In the genomic region with DNA sequence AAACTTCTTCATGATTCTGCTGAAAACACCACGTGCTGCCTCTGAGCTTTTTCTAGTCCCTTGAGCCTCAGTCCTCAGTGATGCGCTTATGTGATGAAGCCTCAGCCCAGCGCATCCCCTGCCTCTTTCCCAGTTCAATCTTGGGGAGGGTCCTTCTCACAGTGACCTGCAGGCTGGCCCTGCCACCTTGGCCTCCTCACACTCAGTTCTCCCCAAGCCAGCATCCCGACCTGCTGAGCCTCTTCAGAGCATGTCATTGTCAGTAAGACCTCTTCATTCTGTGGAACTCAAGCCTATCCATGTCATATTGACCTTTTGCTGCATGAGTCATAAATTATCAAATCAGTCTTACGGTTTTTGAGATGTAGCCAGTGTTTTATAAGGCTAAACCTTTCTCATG, we compare ENCODE assay signal across 32 mouse cellular contexts.
"Had no signal": no experiment of that assay in that cellular context is flagged by ENCODE, and none has a peak within 500 bp of the region (broad histone marks: within the 10 kb centered on the region; RNA-seq: fewer than 3 reads in every experiment).

No protein-coding gene starts in this region.

- H3K4me2 ChIP-seq: limb, embryonic 12.5 days; limb, embryonic 13.5 days; limb, embryonic 15.5 days; liver, embryonic 11.5 days; liver, embryonic 12.5 days; liver, embryonic 13.5 days; liver, embryonic 15.5 days; lung, embryonic 14.5 days; lung, embryonic 15.5 days; midbrain, embryonic 11.5 days; midbrain, embryonic 12.5 days; midbrain, embryonic 13.5 days; midbrain, embryonic 15.5 days; neural tube, embryonic 12.5 days had no signal

- DNase-seq: left cerebral cortex, postnatal 4 days; liver; liver, embryonic 13.5 days; liver, postnatal 0 days; lung, adult 18-20 months; lung, adult 2 months; lung, embryonic 14.5 days; lung, postnatal 10 days; lung, postnatal 14 days; lung, postnatal 36 days; lung, postnatal 4 days; midbrain, embryonic 14.5 days had no signal

- H3K4me3 ChIP-seq: limb, embryonic 10.5 days; limb, embryonic 12.5 days; limb, embryonic 13.5 days; limb, embryonic 15.5 days; liver, embryonic 12.5 days; liver, embryonic 13.5 days; liver, embryonic 15.5 days; lung, embryonic 15.5 days; megakaryocyte, embryonic 14.5 days; midbrain, embryonic 10.5 days; midbrain, embryonic 12.5 days; midbrain, embryonic 13.5 days; midbrain, embryonic 15.5 days; myocyte; neural tube, embryonic 12.5 days had no signal

- ATAC-seq: liver, embryonic 12.5 days; liver, postnatal 0 days; lung, postnatal 0 days; midbrain, embryonic 13.5 days; midbrain, embryonic 15.5 days; midbrain, embryonic 16.5 days had no signal

- H3K36me3 ChIP-seq: limb, embryonic 10.5 days; limb, embryonic 12.5 days; limb, embryonic 13.5 days; limb, embryonic 15.5 days; liver, embryonic 12.5 days; liver, embryonic 13.5 days; liver, embryonic 15.5 days; lung, embryonic 15.5 days; midbrain, embryonic 10.5 days; midbrain, embryonic 12.5 days; midbrain, embryonic 13.5 days; midbrain, embryonic 15.5 days; neural tube, embryonic 12.5 days had no signal

- H3K9me3 ChIP-seq: limb, embryonic 10.5 days; limb, embryonic 12.5 days; limb, embryonic 13.5 days; limb, embryonic 15.5 days; liver, embryonic 12.5 days; liver, embryonic 13.5 days; liver, embryonic 15.5 days; lung, embryonic 15.5 days; megakaryocyte, embryonic 14.5 days; midbrain, embryonic 10.5 days; midbrain, embryonic 12.5 days; midbrain, embryonic 13.5 days; midbrain, embryonic 15.5 days; neural tube, embryonic 12.5 days had no signal

- H3K27me3 ChIP-seq: limb, embryonic 12.5 days; limb, embryonic 13.5 days; limb, embryonic 15.5 days; liver, embryonic 12.5 days; liver, embryonic 13.5 days; liver, embryonic 15.5 days; lung, embryonic 15.5 days; megakaryocyte, embryonic 14.5 days; midbrain, embryonic 12.5 days; midbrain, embryonic 13.5 days; midbrain, embryonic 15.5 days; neural tube, embryonic 12.5 days had no signal

- H3K27ac ChIP-seq: limb, embryonic 10.5 days; limb, embryonic 12.5 days; limb, embryonic 13.5 days; limb, embryonic 15.5 days; liver, embryonic 12.5 days; liver, embryonic 13.5 days; liver, embryonic 14.5 days; liver, embryonic 15.5 days; lung, embryonic 15.5 days; macrophage; midbrain, embryonic 10.5 days; midbrain, embryonic 12.5 days; midbrain, embryonic 13.5 days; midbrain, embryonic 15.5 days; neural tube, embryonic 12.5 days had no signal

- H3K4me1 ChIP-seq: limb, embryonic 10.5 days; limb, embryonic 12.5 days; limb, embryonic 13.5 days; limb, embryonic 15.5 days; liver, embryonic 12.5 days; liver, embryonic 13.5 days; liver, embryonic 15.5 days; lung, embryonic 15.5 days; midbrain, embryonic 10.5 days; midbrain, embryonic 12.5 days; midbrain, embryonic 13.5 days; midbrain, embryonic 15.5 days; neural tube, embryonic 12.5 days had no signal

- H3K9ac ChIP-seq: limb, embryonic 12.5 days; limb, embryonic 13.5 days; limb, embryonic 15.5 days; liver, embryonic 12.5 days; liver, embryonic 13.5 days; liver, embryonic 14.5 days; liver, embryonic 15.5 days; liver, postnatal 0 days; lung, embryonic 14.5 days; lung, embryonic 15.5 days; midbrain, embryonic 12.5 days; midbrain, embryonic 13.5 days; midbrain, embryonic 15.5 days; neural tube, embryonic 12.5 days had no signal
